Mouse (Mus musculus) adipose tissue, adult 10 weeks (tissue): Measurements from ENCODE around the gene Zcchc17. TPM values are rescaled to one million over a fixed set of nuclear protein-coding genes. Genes with fewer than 3 reads are reported as not detected.

ENCODE experiments used
- polyA plus RNA-seq: library from polyadenylated mRNA; stranded (reverse); fragments of 350-450 nt; fragmentation: Illumina TruSeq; extraction: RNeasy Lipid Tissue Mini Kit (QIAGEN cat#74804); gene quantifications from one replicate; pipeline ENCODE4 v1.2.3, GENCODE M21; 2014; ENCODE audit warnings: low read depth, low replicate concordance

Zcchc17 gene
- polyA plus RNA-seq = 47.2 TPM

DNA sequence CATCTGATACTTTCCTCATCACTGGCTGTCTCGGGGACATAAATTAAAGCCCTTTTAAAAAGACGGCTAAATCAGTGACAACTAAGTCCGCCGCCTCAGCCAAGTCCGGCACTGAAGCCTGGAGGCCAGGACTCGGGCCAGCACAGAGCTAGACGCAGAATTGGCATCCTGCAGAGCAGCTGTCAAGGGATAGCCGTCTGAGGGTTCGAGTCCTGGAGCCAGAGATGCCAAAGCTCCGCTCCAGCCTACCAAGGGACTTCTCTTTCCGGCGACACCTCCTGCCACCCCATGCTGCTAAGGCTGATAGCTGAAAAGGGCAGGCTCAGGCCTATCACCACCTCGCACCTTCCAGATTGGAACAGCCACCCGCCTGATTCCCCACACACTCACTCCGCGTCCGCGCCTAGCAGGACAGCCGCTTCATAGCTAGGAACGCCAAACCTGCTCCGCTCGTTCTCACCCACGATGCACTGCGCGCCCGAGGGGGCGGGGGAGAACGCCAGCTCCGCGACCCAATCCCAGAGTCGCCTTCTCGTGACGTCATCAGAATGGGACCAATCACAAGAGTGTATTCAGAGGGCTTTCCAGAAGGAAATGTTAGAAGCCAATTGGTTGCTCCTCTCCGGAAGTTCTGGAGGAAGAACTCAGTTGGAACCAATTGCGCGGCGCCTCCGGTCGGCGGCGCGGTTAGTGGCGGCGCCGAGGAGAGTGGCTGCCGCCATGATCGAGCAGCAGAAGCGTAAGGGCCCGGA lies at the start of gene Zcchc17, which contains the start of gene Snrnp40:
Gene Zcchc17 (minus strand): TSS at position 458 of the 752 bp plus-strand sequence.
Gene Snrnp40 (plus strand): TSS at position 647 of the 752 bp plus-strand sequence.

DNA sequence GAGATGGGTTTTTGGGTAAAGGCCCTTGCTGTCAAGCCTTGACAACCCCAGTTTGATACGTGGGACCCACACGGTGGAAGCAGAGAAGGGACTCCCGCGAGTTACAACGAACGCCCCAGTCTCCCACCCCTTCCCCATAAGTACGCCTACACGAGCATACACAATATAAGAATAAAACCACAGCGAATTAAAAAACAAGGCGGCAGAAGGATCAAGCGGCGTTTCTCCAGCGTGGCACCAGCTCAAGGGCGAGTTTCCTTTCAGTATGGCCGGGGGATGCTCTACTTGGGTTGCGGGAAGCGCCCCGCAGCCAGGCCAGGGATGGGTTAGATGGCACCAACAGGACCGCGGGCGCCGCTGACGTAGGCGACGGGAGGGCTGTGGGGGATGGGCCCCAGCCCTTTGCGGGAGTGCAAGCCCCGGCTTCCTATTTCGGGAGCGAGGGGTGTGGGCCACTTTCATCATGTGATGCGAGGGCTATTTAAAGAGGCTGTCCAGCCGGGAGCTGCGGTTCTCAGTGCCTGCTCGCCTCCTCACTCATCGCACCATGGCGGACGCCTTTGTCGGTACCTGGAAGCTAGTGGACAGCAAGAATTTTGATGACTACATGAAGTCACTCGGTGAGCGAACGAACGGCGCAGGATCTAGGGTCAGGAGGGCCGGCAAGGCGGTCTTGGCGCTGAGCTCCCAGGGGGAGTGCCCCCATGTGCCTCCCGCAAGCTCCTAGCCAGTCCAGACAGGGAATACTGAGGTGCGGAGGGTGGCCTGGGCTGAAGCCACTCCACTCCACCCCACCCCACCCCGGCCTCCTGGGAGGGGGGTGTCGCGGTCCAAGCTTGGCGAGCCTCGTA lies 51.3 kb downstream of the Zcchc17 start, which contains the start of the genes Fabp3 and Gm10570:
Gene Fabp3 (plus strand): TSS at position 365 of the 851 bp plus-strand sequence.
Gene Gm10570 (minus strand): TSS at position 444 of the 851 bp plus-strand sequence.

DNA sequence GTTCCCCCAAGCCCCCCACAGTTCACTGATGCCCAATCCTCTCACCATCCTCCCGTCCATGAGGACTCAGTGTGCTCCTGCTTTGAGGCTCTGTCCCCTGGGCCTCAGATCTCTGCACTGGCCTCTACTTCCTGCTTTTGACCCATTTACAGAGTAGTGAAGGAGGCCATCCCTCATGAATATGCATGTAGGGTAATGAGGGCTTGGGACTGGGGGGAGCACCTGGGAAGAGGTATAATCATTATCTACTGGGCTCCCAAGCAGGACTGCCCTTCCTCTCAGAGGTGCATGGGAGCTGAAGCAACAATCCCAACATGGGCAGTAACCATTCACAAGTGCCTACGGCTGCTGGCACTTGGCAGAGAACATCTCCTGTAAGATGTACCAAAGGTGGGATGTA lies 80.6 kb downstream of the Zcchc17 start, which contains the start of gene Serinc2:
Gene Serinc2 (minus strand): TSS at position 101 of the 400 bp plus-strand sequence.

Other genes with a start within 250 kb of the Zcchc17 start
- gene Hcrtr1, start 220.6 kb downstream of the Zcchc17 start, polyA plus RNA-seq = 0.89 TPM
- gene Tinagl1, start 184.8 kb downstream of the Zcchc17 start, polyA plus RNA-seq = 95.5 TPM
- not detected for gene Gm853, start 137.5 kb downstream of the Zcchc17 start, polyA plus RNA-seq
- 75.1 TPM for gene Serinc2, start 80.7 kb downstream of the Zcchc17 start, polyA plus RNA-seq
- 10.6 TPM for gene Fabp3, start 51.3 kb downstream of the Zcchc17 start, polyA plus RNA-seq
- not detected for gene Gm10570, start 51.3 kb downstream of the Zcchc17 start, polyA plus RNA-seq
- 27.8 TPM for gene Snrnp40, start 189 bp upstream of the Zcchc17 start, polyA plus RNA-seq
- gene Nkain1, start 214.2 kb upstream of the Zcchc17 start, polyA plus RNA-seq = 3.0 TPM